Mouse (Mus musculus) retina, postnatal 1 day (tissue): ENCODE results near the gene Nrip1.
A peak's percentile ranks its signal among the peaks of the same experiment; 100 is the strongest.

Source experiments
- DNase-seq: peaks from one replicate; pipeline ENCODE4 v3.0.0-alpha.2; 2012

Gene Nrip1

DNA sequence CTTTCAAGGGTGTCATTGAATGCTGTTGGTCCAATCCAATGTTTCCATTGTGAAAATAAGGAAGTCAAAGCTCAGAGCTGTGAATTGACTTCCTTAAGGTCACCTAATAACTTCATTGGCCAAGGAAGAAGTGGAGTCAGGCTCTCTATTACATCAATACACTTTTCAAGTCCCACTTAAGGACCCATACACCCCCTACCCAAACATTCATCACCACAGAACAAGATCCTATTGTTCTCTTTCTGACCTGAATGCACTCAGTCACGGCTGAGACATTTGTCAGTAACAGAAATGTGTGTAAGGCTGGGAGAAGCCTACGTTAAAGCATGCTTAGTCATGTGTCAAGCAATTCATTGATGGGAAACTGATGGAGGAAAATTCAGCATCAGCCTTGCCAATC is 107.8 kb downstream of the Nrip1 start:
- DNase-seq, result peak; percentile 22

DNA sequence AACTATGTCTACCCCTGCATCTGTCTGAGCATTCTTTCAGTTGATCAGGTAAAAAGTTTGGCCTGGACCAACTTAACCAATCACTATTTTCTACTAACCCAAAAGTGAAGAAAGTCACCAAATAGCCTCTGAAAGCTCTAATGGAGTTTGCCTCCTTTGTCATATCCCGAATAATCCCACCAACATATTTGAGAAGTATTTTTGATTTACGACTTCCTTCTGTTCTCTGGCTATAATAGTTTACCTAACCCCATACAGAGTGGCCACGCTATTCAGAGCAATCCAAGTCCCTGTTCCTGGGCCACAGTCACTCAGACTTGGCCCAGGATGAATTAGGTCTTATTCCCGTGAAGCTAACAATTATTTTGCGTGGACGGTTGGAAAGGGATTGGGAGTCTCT is 108.3 kb downstream of the Nrip1 start:
- no peak for DNase-seq

DNA sequence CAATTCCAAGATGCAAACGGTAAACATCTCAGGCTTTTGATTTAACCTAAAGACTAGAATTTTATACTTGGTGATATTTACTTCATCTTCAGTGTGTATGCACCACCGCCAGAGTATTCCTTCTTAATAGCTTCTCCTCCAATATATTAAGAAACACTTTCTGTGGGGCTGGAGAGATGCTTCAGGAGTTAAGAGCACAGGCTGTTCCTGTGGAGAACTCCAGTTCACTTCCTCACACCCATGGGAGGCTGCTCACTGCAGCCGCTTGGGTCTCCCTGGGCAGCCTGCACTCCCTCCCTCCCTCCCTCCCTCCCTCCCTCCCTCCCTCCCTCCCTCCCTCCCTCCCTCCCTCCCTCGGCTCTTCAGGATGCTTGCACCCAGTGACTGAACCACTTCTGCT is 110.2 kb downstream of the Nrip1 start:
- DNase-seq, result no peak

DNA sequence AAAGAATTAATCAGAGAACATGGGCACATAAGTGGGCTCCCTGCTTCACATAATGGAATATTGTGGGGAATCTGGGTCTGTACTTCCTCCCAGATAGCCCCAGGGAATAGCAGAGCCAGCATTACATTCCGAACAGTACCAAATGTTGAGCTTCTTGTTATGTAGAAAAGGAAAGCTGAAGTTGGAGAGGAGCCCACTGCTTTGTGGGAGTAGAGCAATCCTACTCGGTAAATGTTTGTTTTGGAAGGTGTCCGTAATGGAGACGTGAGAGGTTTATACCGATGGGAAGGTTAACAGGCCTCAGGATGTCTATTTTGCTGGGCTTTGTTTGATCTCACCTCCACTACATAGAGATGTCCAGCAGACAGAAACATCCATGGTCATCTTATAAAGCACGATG is 113.3 kb downstream of the Nrip1 start:
- no peak for DNase-seq

DNA sequence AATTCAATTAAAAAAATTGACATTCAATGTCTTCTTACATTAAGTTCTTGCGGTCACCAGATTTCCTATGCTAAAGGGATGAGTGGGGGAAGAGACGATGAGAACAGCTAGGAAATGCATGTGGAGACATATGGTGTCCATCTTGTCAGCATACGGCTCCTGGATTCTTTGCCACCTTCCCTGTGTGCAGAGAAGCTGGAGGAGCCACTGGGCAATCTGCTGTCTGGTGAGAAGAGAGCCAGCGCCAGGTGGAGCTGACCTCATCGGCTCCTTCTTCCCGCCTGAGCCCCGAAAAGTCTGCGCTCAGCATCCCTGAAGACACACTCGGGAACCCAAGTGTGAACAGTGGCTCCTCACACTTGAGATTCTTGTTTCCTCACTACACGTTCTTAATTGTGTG is 121.8 kb downstream of the Nrip1 start:
- no peak for DNase-seq

DNA sequence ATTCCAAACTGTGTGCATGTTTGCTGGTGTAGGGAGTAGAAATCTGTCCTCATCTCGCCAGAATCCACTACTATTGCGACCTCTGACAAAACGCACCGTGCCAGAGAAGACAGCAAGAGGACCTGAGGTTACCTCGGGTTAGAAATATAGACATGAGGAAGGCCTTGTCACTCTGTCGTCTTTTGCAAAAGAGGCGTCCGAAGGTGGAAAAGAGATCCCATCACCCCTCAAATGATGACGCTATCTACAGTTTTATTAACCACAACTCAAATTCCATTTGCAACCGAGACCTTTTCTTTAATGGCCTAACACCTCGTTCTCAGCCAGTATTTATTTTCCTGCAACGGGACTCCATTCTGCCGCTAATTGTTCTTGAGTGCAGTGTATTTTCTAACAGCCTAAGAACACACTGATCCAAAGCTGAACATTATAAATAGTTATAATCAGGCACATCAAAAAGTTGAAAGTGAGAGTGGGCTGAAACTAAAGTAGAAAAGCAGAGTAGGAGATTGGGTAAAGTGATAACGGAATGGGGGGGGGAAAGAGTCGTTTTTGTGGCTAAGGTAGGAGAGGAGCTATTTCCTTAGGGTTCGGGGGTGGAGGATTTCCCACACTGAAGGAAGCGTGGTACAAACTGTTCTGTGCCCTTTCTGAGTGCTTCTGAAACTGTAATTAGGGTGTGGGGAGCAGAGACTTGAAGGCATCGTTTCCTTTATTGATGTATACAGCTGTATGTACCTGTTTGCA is 124.1 kb downstream of the Nrip1 start:
- DNase-seq, result no peak

DNA sequence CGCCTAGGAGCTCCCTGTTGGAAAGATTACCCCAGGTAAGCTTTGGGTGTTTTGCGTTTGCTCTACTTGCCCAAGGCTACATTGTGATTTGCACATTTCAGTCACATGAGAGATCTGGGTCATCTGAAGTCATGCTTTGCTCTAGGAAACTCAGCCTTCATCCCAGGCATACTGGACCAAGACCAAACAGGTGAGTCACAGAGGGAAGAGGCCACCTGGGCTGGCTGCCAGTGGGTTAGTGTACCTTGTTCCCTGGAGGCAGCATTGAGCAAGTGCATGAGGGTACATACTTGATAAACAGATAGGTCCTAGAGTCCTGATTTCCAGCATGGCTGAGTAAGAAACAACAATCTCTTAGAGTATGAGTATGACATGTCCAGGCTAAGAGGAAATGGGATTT is 130.8 kb downstream of the Nrip1 start:
- no peak for DNase-seq

DNA sequence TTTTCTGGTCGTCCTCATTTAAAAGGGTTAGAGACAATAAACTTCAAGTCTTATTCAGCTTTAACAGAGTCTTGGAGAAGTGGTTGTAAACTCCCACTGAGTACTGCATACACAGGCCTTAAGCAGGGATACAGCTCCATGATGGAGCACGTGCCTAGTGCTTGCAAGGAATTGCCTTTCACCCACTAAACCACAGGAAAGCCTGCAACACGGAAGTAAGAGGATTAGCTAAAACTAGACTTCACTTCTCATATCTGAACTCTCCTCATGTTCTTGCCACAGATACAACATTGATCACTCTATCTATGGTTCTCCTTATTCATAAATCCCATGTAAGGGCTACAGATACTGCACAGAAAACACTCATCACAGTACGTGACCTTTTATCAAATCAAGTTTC is 132.4 kb downstream of the Nrip1 start:
- DNase-seq, result no peak

DNA sequence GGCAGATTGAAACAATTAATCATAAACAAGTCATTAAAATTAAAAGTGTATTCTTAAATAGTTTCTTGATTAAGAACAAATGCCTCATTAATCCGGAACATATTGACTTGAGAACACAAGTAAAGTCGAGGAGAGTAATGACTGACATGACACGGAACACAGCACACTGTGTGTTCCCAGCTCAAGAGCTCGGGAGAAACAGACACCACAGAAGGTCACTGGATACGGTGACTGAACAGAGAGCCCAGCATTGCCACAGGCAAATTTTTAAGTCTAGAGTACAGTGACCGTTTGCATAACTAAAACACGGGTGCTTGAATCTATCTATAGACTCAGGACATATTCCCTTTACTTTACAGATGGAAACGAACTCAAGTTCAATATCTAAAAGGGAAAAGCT is 134.3 kb downstream of the Nrip1 start:
- DNase-seq, result no peak

DNA sequence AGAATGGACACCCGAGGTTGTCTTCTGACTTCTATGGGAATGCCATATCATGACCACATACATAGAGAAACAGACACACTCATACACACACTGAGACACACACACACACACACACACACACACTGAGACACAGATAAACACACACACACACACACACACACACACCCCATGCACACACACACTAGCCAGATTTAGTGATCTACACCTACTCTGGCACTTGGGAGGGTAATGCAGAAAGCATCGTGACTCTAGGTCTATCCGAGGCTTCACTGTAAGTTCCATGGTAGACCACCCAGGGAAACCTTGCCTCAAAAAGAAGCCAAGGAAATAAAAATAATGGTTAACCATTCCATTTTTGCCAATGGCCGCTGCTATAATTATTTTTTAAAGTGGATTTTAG is 134.8 kb downstream of the Nrip1 start:
- DNase-seq, result no peak
